17 mouse cellular contexts compared by ENCODE assay signal in the genomic region with DNA sequence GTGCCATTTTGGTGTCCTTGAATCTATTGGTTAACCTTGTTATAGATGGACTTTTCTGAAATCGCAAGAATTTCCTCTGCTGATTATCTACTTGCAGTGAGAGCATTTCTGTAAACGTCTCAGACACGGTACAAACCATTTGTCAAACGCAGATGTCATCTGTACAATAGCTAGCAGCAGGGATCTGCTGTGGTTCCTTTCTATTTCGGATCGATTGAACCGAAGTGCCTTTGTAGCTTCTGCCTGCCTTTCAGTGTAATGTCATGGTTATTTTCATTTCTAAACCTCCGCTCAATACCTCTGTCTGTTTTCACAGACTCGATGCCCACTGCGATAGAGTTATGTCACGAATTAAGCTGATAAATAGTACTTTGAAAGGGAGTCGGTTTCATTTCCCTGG.
DNase-seq lines count a peak whose midpoint lies in the region; ATAC-seq and TF ChIP-seq lines count a peak whose summit lies in the region.
"Had no signal": no experiment of that assay in that cellular context is flagged by ENCODE, and none has a peak within 500 bp of the region (broad histone marks: within the 10 kb centered on the region; RNA-seq: fewer than 3 reads in every experiment).

No protein-coding gene starts in this region.

- no peak overlapping the region for H3K4me3 ChIP-seq in forebrain, postnatal 0 days (ENCODE audit: low read depth, low read length)
- no peak overlapping the region for H3K4me3 ChIP-seq in forebrain, embryonic 16.5 days (replicated peaks; ENCODE audit: low read length)
- no peak overlapping the region for H3K4me3 ChIP-seq in neural tube, embryonic 12.5 days
- H3K4me3 ChIP-seq: limb, embryonic 10.5 days; liver, embryonic 13.5 days; stomach, embryonic 15.5 days had no signal

- no peaks in the 10 kb centered on the region for H3K36me3 ChIP-seq in forebrain, postnatal 0 days (ENCODE audit: insufficient read depth)
- no peaks in the 10 kb centered on the region for H3K36me3 ChIP-seq in forebrain, embryonic 16.5 days (ENCODE audit: control insufficient read depth, insufficient read depth)
- H3K36me3 ChIP-seq in neural tube, embryonic 12.5 days, result no peaks in the 10 kb centered on the region
- H3K36me3 ChIP-seq: limb, embryonic 10.5 days; liver, embryonic 13.5 days; stomach, embryonic 15.5 days had no signal

- ATAC-seq in forebrain, postnatal 0 days, result no peak
- no peak for ATAC-seq in forebrain, embryonic 16.5 days
- peak; percentile 73 for ATAC-seq in neural tube, embryonic 12.5 days (ENCODE audit: low FRiP score, low read depth)
- ATAC-seq in cerebellum, adult (ENCODE audit: insufficient number of reproducible peaks, low FRiP score, low TSS enrichment), result no peak

- no peaks in the 10 kb centered on the region for H3K4me1 ChIP-seq in forebrain, postnatal 0 days (ENCODE audit: insufficient read depth)
- no peaks in the 10 kb centered on the region for H3K4me1 ChIP-seq in forebrain, embryonic 16.5 days (replicated peaks; ENCODE audit: control insufficient read depth, insufficient read depth, low read length)
- H3K4me1 ChIP-seq in neural tube, embryonic 12.5 days, result peaks cover 17% of the 10 kb centered on the region; the same call in 1 of the 2 replicates
- H3K4me1 ChIP-seq: liver, embryonic 13.5 days; stomach, embryonic 15.5 days had no signal

- no peak overlapping the region for H3K27ac ChIP-seq in forebrain, postnatal 0 days (ENCODE audit: low read depth, low read length)
- no peak overlapping the region for H3K27ac ChIP-seq in forebrain, embryonic 16.5 days (ENCODE audit: low read length)
- H3K27ac ChIP-seq in neural tube, embryonic 12.5 days, result no peak overlapping the region
- H3K27ac ChIP-seq: limb, embryonic 10.5 days; liver, embryonic 13.5 days; stomach, embryonic 15.5 days had no signal

- no peaks in the 10 kb centered on the region for H3K27me3 ChIP-seq in forebrain, postnatal 0 days (ENCODE audit: insufficient read depth, low read length)
- H3K27me3 ChIP-seq in forebrain, embryonic 16.5 days (replicated peaks; ENCODE audit: control insufficient read depth, insufficient read depth, low read length), result no peaks in the 10 kb centered on the region; the same call in 1 of the 2 replicates
- H3K27me3 ChIP-seq in neural tube, embryonic 12.5 days (replicated peaks), result peaks cover 2% of the 10 kb centered on the region; the same call in 1 of the 2 replicates
- H3K27me3 ChIP-seq: liver, embryonic 13.5 days; stomach, embryonic 15.5 days had no signal

- DNase-seq in forebrain, postnatal 0 days, result peak; percentile 9
- DNase-seq in embryo, embryonic 11 days, result peak; percentile 37
- DNase-seq in layer of hippocampus, adult 8-10 months (ENCODE audit: low spot score in 2 of 2), result peak; percentile 30 to 40
- DNase-seq in left cerebral cortex, adult 18-20 months (ENCODE audit: low spot score in 2 of 2), result no peak
- DNase-seq in lung, postnatal 14 days, result no peak
- DNase-seq: gastrocnemius, postnatal 36 days; heart, postnatal 36 days; kidney, adult 11 months; kidney, postnatal 4 days; liver, embryonic 13.5 days; lung, postnatal 36 days had no signal

- no peaks in the 10 kb centered on the region for H3K9me3 ChIP-seq in forebrain, postnatal 0 days (ENCODE audit: low read length)
- H3K9me3 ChIP-seq in forebrain, embryonic 16.5 days (ENCODE audit: control insufficient read depth, low read length), result no peaks in the 10 kb centered on the region
- no peaks in the 10 kb centered on the region for H3K9me3 ChIP-seq in neural tube, embryonic 12.5 days
- H3K9me3 ChIP-seq: limb, embryonic 10.5 days; liver, embryonic 13.5 days; stomach, embryonic 15.5 days had no signal

- H3K9ac ChIP-seq in forebrain, postnatal 0 days, result no peak overlapping the region
- H3K9ac ChIP-seq in forebrain, embryonic 16.5 days (replicated peaks; ENCODE audit: low read depth, low read length), result no peak overlapping the region
- no peak overlapping the region for H3K9ac ChIP-seq in neural tube, embryonic 12.5 days
- H3K9ac ChIP-seq: liver, embryonic 13.5 days; stomach, embryonic 15.5 days had no signal

- no peak for TF ChIP-seq CTCF in forebrain, postnatal 0 days (IDR thresholded peaks at IDR 0.05; ENCODE audit: low read depth)

- no peak overlapping the region for H3K4me2 ChIP-seq in forebrain, postnatal 0 days (ENCODE audit: low read depth)
- H3K4me2 ChIP-seq in forebrain, embryonic 16.5 days (ENCODE audit: low read length), result no peak overlapping the region
- peak overlapping the region; percentile 37 for H3K4me2 ChIP-seq in neural tube, embryonic 12.5 days (replicated peaks)
- H3K4me2 ChIP-seq: heart, embryonic 11.5 days; liver, embryonic 13.5 days; stomach, embryonic 15.5 days had no signal

- 53% methylated on average over 12 of the region's 12 CpGs for WGBS in forebrain, postnatal 0 days
- WGBS in forebrain, embryonic 16.5 days, result 55% methylated on average over 12 of the region's 12 CpGs
- 27% methylated on average over 12 of the region's 12 CpGs for WGBS in neural tube, embryonic 12.5 days

Comparison
In these comparisons a context has a peak if more than half of its experiments do, and no peak if none do; other contexts are left out.
1. DNase-seq: peak in forebrain, postnatal 0 days (single experiment), embryo, embryonic 11 days (single experiment) and layer of hippocampus, adult 8-10 months (2 of 2); none in left cerebral cortex, adult 18-20 months (0 of 2) and lung, postnatal 14 days (single experiment).